Mouse (Mus musculus) intestine, embryonic 16.5 days (tissue): ENCODE measurements at regions not wholly inside any gene's neighbourhood (a gene's known extent, or its start where the extent isn't known, plus 50 kb on each side); places are given as distances from the start of the nearest gene placed in this dataset.

ENCODE experiments used
- ATAC-seq: fragments of 200-750 bp; cut with Nextera tagmentation; 2 replicates; pipeline ENCODE4 v1.8.0; 2017; ENCODE audit warnings: moderate TSS enrichment, moderate library complexity
- H3K27ac ChIP-seq: fragments of 300-500 bp; sonication (generic); 2 replicates; pipeline ENCODE4 v1.5.1; 2014; ENCODE audit warnings: mild to moderate bottlenecking, low read length
- H3K27me3 ChIP-seq: fragments of 300-500 bp; sonication (generic); replicated peaks from 2 replicates; pipeline ENCODE4 v1.6.1; 2014; ENCODE audit warnings: low read length, control low read depth, mixed read lengths; ENCODE audit not compliant: control insufficient read depth, insufficient read depth
- H3K36me3 ChIP-seq: fragments of 300-500 bp; sonication (generic); 2 replicates; pipeline ENCODE4 v1.6.1; 2014; ENCODE audit warnings: low read length, control low read depth; ENCODE audit not compliant: control insufficient read depth, insufficient read depth
- H3K4me1 ChIP-seq: fragments of 300-500 bp; sonication (generic); 2 replicates; pipeline ENCODE4 v1.6.1; 2014; ENCODE audit warnings: low read length, control low read depth, mixed read lengths; ENCODE audit not compliant: control insufficient read depth, insufficient read depth
- H3K4me2 ChIP-seq: fragments of 300-500 bp; sonication (generic); 2 replicates; pipeline ENCODE4 v1.6.1; 2014; ENCODE audit warnings: low read depth, low read length, control low read depth
- H3K4me3 ChIP-seq: fragments of 300-500 bp; sonication (generic); 2 replicates; pipeline ENCODE4 v1.5.1; 2014; ENCODE audit warnings: mild to moderate bottlenecking, low read length
- H3K9ac ChIP-seq: fragments of 300-500 bp; sonication (generic); 2 replicates; pipeline ENCODE4 v1.6.1; 2014; ENCODE audit warnings: low read depth, low read length
- H3K9me3 ChIP-seq: fragments of 300-500 bp; sonication (generic); 2 replicates; pipeline ENCODE4 v1.6.1; 2016; ENCODE audit warnings: low read length, control low read depth; ENCODE audit not compliant: control insufficient read depth
- WGBS: fragments of 180-500 bp; shearing (Covaris S2); extraction: QIAGEN DNeasy Blood & Tissue Kit; methylation state at CpG from one replicate; pipeline ENCODE4 v1.1.7; 2014; 5-methylcytosine and 5-hydroxymethylcytosine counted together

GRCm38 (mm10) chr11:6738163-6738562, 79.8 kb downstream of the Ramp3 start:
- no peak for ATAC-seq
- Histone ChIP-seq H3K36me3 (no peaks in the 10 kb centered on the region), H3K9ac (no peak overlapping the region), H3K9me3 (no peaks in the 10 kb centered on the region), H3K4me2 (no peak overlapping the region), H3K4me1 (no peaks in the 10 kb centered on the region), H3K27me3 (no peaks in the 10 kb centered on the region), H3K4me3 (no peak overlapping the region), H3K27ac (no peak overlapping the region)
- WGBS = 88% methylated on average over 3 of the region's 3 CpGs

- Histone ChIP-seq H3K4me1 (no peaks in the 10 kb centered on the region), H3K9me3 (no peaks in the 10 kb centered on the region), H3K4me3 (no peak overlapping the region), H3K36me3 (no peaks in the 10 kb centered on the region), H3K27ac (no peak overlapping the region), H3K4me2 (no peak overlapping the region), H3K27me3 (no peaks in the 10 kb centered on the region), H3K9ac (no peak overlapping the region)
- WGBS = 84% methylated on average over 7 of the region's 7 CpGs
- ATAC-seq = no peak
Measured at GRCm38 (mm10) chr11:6734746-6735430, 76.6 kb downstream of the Ramp3 start.

GRCm38 (mm10) chr11:6731505-6731904, 73.2 kb downstream of the Ramp3 start:
- Histone ChIP-seq H3K4me3 (no peak overlapping the region), H3K9me3 (no peaks in the 10 kb centered on the region), H3K9ac (no peak overlapping the region), H3K27me3 (no peaks in the 10 kb centered on the region), H3K36me3 (no peaks in the 10 kb centered on the region), H3K27ac (no peak overlapping the region), H3K4me2 (no peak overlapping the region), H3K4me1 (no peaks in the 10 kb centered on the region)
- no peak for ATAC-seq
- 77% methylated on average over 5 of the region's 5 CpGs for WGBS
